Mouse (Mus musculus) small intestine, adult 2 months (tissue): ENCODE data around the gene Pik3c2g.

Source experiments
- CTCF ChIP-seq: fragments of 200-500 bp; IDR thresholded peaks from 2 replicates; pipeline ENCODE4 v1.5.1; 2012; ENCODE audit warnings: low read depth, mild to moderate bottlenecking, control low read depth, inconsistent platforms, low read length, moderate library complexity, mixed read lengths; ENCODE audit not compliant: insufficient replicate concordance, insufficient read length; ENCODE audit errors: extremely low read depth
- POLR2A ChIP-seq: fragments of 200-500 bp; IDR thresholded peaks from 2 replicates; pipeline ENCODE4 v1.6.1; 2012; ENCODE audit warnings: low read depth, mild to moderate bottlenecking, control low read depth, inconsistent platforms, low read length, moderate library complexity

GRCm38 (mm10) chr6:139738350-139738749 lies 151.3 kb downstream of the Pik3c2g start:
- TF ChIP-seq CTCF (no peak), POLR2A (no peak)
